Mouse (Mus musculus) MEL (cell line): ENCODE measurements around the gene Esm1. TPM values are rescaled to one million over a fixed set of nuclear protein-coding genes. Genes with fewer than 3 reads are reported as not detected.
A peak's percentile ranks its signal among the peaks of the same experiment; 100 is the strongest.

Experiments
- DNase-seq: peaks from one replicate; pipeline ENCODE4 v3.0.0; 2011; ENCODE audit warnings: low read depth, low spot score
- H3K27ac ChIP-seq: 2 replicates; pipeline ENCODE4 v1.5.1; 2012; ENCODE audit warnings: low read depth, mild to moderate bottlenecking, control low read depth, low read length, moderate library complexity; ENCODE audit not compliant: control insufficient read depth
- H3K27me3 ChIP-seq, 2 experiments: fragments of 150-350 bp in 1 of 2; sonication (generic) in 1 of 2; 2 replicates each; pipeline ENCODE4 v1.6.1; 2012; ENCODE audit warnings: low read length in 2 of 2, mild to moderate bottlenecking in 2 of 2, improper control_type of control experiment in 1 of 2, moderate library complexity in 1 of 2; ENCODE audit not compliant: insufficient read depth in 2 of 2, control insufficient read depth in 1 of 2
- H3K36me3 ChIP-seq, 2 experiments: 2 replicates each; pipeline ENCODE4 v1.6.1; 2012 to 2014; ENCODE audit warnings: low read length in 2 of 2, improper control_type of control experiment in 1 of 2, inconsistent platforms in 1 of 2, mild to moderate bottlenecking in 1 of 2; ENCODE audit not compliant: insufficient read depth in 2 of 2, control insufficient read depth in 1 of 2
- H3K4me1 ChIP-seq, 2 experiments: fragments of 150-350 bp in 1 of 2; sonication (generic) in 1 of 2; 2 replicates each; pipeline ENCODE4 v1.6.1; 2012; ENCODE audit warnings: low read length in 2 of 2, improper control_type of control experiment in 1 of 2, mild to moderate bottlenecking in 1 of 2; ENCODE audit not compliant: insufficient read depth in 2 of 2, control insufficient read depth in 1 of 2
- H3K4me3 ChIP-seq, 2 experiments: fragments of 150-350 bp in 1 of 2; sonication (generic) in 1 of 2; 2 replicates each; pipeline ENCODE4 v1.5.1; 2012; ENCODE audit warnings: low read depth in 2 of 2, low read length in 2 of 2, mild to moderate bottlenecking in 2 of 2, moderate library complexity in 2 of 2, control low read depth in 1 of 2, improper control_type of control experiment in 1 of 2; ENCODE audit not compliant: control insufficient read depth in 1 of 2, insufficient read depth in 1 of 2
- H3K79me2 ChIP-seq: 2 replicates; pipeline ENCODE4 v1.6.1; 2012; ENCODE audit warnings: mild to moderate bottlenecking, low read length, moderate library complexity; ENCODE audit not compliant: control insufficient read depth, poor library complexity, insufficient read depth
- H3K9ac ChIP-seq: 2 replicates; pipeline ENCODE4 v1.6.1; 2012; ENCODE audit warnings: low read depth, mild to moderate bottlenecking, control low read depth, low read length, moderate library complexity; ENCODE audit not compliant: control insufficient read depth, poor library complexity, severe bottlenecking
- H3K9me3 ChIP-seq: fragments of 150-350 bp; sonication (generic); replicated peaks from 2 replicates; pipeline ENCODE4 v1.6.1; 2012; ENCODE audit warnings: mild to moderate bottlenecking, low read length, improper control_type of control experiment, moderate library complexity; ENCODE audit not compliant: insufficient read depth
- CTCF ChIP-seq, 3 experiments: IDR thresholded peaks in 2 of 3; conservative IDR thresholded peaks in 1 of 3; 2 replicates each; pipeline ENCODE4 v1.5.1; 2011 to 2012; ENCODE audit warnings: low read length in 3 of 3, low read depth in 2 of 3, mild to moderate bottlenecking in 2 of 3, improper control_type of control experiment in 1 of 3, inconsistent platforms in 1 of 3, mixed read lengths in 1 of 3, moderate library complexity in 1 of 3; ENCODE audit not compliant: control insufficient read depth in 1 of 3, insufficient read depth in 1 of 3, poor library complexity in 1 of 3, severe bottlenecking in 1 of 3
- E2F4 ChIP-seq: IDR thresholded peaks from 2 replicates; pipeline ENCODE4 v1.6.1; 2011; ENCODE audit warnings: low read depth, low read length, improper control_type of control experiment, borderline replicate concordance
- ELF1 ChIP-seq: IDR thresholded peaks from 2 replicates; pipeline ENCODE4 v1.6.1; 2014; ENCODE audit warnings: low read depth, mild to moderate bottlenecking, inconsistent platforms, low read length, improper control_type of control experiment, moderate library complexity
- EP300 ChIP-seq, 2 experiments: IDR thresholded peaks; 2 replicates each; pipeline ENCODE4 v1.6.1; 2011; ENCODE audit warnings: improper control_type of control experiment in 2 of 2, low read length in 2 of 2, low read depth in 1 of 2, mild to moderate bottlenecking in 1 of 2
- GABPA ChIP-seq: IDR thresholded peaks from 2 replicates; pipeline ENCODE4 v1.6.1; 2012; ENCODE audit warnings: low read depth, mild to moderate bottlenecking, inconsistent platforms, low read length, improper control_type of control experiment, moderate library complexity
- JUND ChIP-seq: IDR thresholded peaks from 2 replicates; pipeline ENCODE4 v1.6.1; 2011; ENCODE audit warnings: low read depth, mild to moderate bottlenecking, improper control_type of control experiment, low read length
- KAT2A ChIP-seq: conservative IDR thresholded peaks from 2 replicates; pipeline ENCODE4 v1.6.1; 2012; ENCODE audit warnings: low read depth, low read length, improper control_type of control experiment, inconsistent platforms
- MAFK ChIP-seq: IDR thresholded peaks from 2 replicates; pipeline ENCODE4 v1.6.1; 2011; ENCODE audit warnings: low read depth, mild to moderate bottlenecking, low read length, improper control_type of control experiment, borderline replicate concordance
- MAZ ChIP-seq: IDR thresholded peaks from 2 replicates; pipeline ENCODE4 v1.6.1; 2012; ENCODE audit warnings: low read depth, mild to moderate bottlenecking, inconsistent platforms, low read length, improper control_type of control experiment
- MEF2A ChIP-seq: IDR thresholded peaks from 2 replicates; pipeline ENCODE4 v1.6.1; 2014; ENCODE audit warnings: low read depth, mild to moderate bottlenecking, inconsistent platforms, low read length, improper control_type of control experiment; ENCODE audit not compliant: poor library complexity, insufficient replicate concordance, severe bottlenecking; ENCODE audit errors: extremely low read depth
- MYB ChIP-seq: IDR thresholded peaks from 2 replicates; pipeline ENCODE4 v1.6.1; 2011; ENCODE audit warnings: mild to moderate bottlenecking, low read depth, low read length, improper control_type of control experiment
- NRF1 ChIP-seq: IDR thresholded peaks from 2 replicates; pipeline ENCODE4 v1.6.1; 2014; ENCODE audit warnings: low read depth, mild to moderate bottlenecking, inconsistent platforms, low read length, improper control_type of control experiment, moderate library complexity; ENCODE audit not compliant: poor library complexity, insufficient read depth, severe bottlenecking
- RAD21 ChIP-seq: IDR thresholded peaks from 2 replicates; pipeline ENCODE4 v1.6.1; 2011; ENCODE audit warnings: mild to moderate bottlenecking, low read depth, low read length, improper control_type of control experiment
- SMC3 ChIP-seq: IDR thresholded peaks from 2 replicates; pipeline ENCODE4 v1.6.1; 2011; ENCODE audit warnings: low read depth, low read length, improper control_type of control experiment
- TCF12 ChIP-seq: IDR thresholded peaks from 2 replicates; pipeline ENCODE4 v1.6.1; 2014; ENCODE audit warnings: low read depth, mild to moderate bottlenecking, inconsistent platforms, low read length, improper control_type of control experiment, moderate library complexity
- USF1 ChIP-seq: IDR thresholded peaks from 2 replicates; pipeline ENCODE4 v1.6.1; 2014; ENCODE audit warnings: low read depth, mild to moderate bottlenecking, inconsistent platforms, low read length, improper control_type of control experiment, moderate library complexity
- USF2 ChIP-seq, 2 experiments: IDR thresholded peaks; 2 replicates each; pipeline ENCODE4 v1.6.1; 2011 to 2012; ENCODE audit warnings: improper control_type of control experiment in 2 of 2, low read length in 2 of 2, borderline replicate concordance in 1 of 2, inconsistent platforms in 1 of 2, low read depth in 1 of 2, mild to moderate bottlenecking in 1 of 2; ENCODE audit not compliant: insufficient read depth in 1 of 2
- ZC3H11A ChIP-seq: IDR thresholded peaks from 2 replicates; pipeline ENCODE4 v1.6.1; 2012; ENCODE audit warnings: low read depth, mild to moderate bottlenecking, inconsistent platforms, low read length, improper control_type of control experiment
- ZKSCAN1 ChIP-seq: IDR thresholded peaks from 2 replicates; pipeline ENCODE4 v1.6.1; 2012; ENCODE audit warnings: low read depth, mild to moderate bottlenecking, inconsistent platforms, low read length, improper control_type of control experiment, moderate library complexity
- ZMIZ1 ChIP-seq: IDR thresholded peaks from 2 replicates; pipeline ENCODE4 v1.6.1; 2012; ENCODE audit warnings: low read depth, mild to moderate bottlenecking, inconsistent platforms, low read length, improper control_type of control experiment, moderate library complexity
- ZNF384 ChIP-seq: IDR thresholded peaks from 2 replicates; pipeline ENCODE4 v1.6.1; 2012; ENCODE audit warnings: low read depth, mild to moderate bottlenecking, inconsistent platforms, low read length, improper control_type of control experiment
- polyA plus RNA-seq, 2 experiments: library from polyadenylated mRNA; stranded (reverse) in 1 of 2; unstranded in 1 of 2; fragments of >175 nt in 1 of 2; fragments of >200 nt in 1 of 2; gene quantifications; 2 replicates each; pipeline versions ENCODE4 v1.2.1 to v1.2.4; 2012; ENCODE audit warnings: low replicate concordance in 2 of 2, low read depth in 1 of 2; ENCODE audit not compliant: insufficient read length in 2 of 2, insufficient read depth in 1 of 2, missing spikeins in 1 of 2
- total RNA-seq: library from RNA; depleted of rRNA; stranded (reverse); fragments of 300-350 nt; gene quantifications from 2 replicates; pipeline ENCODE4 v1.2.3, GENCODE M21; 2012; rRNA removed

Gene Esm1
- total and polyA plus RNA-seq, 3 experiments: not detected

GRCm38 (mm10) chr13:113266495-113266951 lies 57.1 kb downstream of the Esm1 start:
- Histone ChIP-seq H3K36me3 (no peaks in the 10 kb centered on the region), H3K4me3 (no peak overlapping the region), H3K9ac (no peak overlapping the region), H3K9me3 (no peaks in the 10 kb centered on the region), H3K27me3 (no peaks in the 10 kb centered on the region), H3K27ac (no peak overlapping the region), H3K4me1 (no peaks in the 10 kb centered on the region), H3K79me2 (no peaks in the 10 kb centered on the region)
- TF ChIP-seq RAD21: peak; percentile 56
- TF ChIP-seq MEF2A: no peak
- peak; percentile 51 for TF ChIP-seq SMC3
- no peak for TF ChIP-seq USF2 (IDR thresholded peaks at IDR 0.05; ENCODE audit: borderline replicate concordance in 1 of 2, insufficient read depth in 1 of 2, low read depth in 1 of 2, low read length in 2 of 2)
- TF ChIP-seq ZC3H11A: 0 out of 2 replicates have a peak, but pooled peaks have one; percentile 16
- no peak for TF ChIP-seq ZMIZ1
- TF ChIP-seq CTCF (IDR thresholded peaks at IDR 0.05 in 2 of 3, conservative IDR thresholded peaks at IDR 0.05 in 1 of 3; ENCODE audit: control insufficient read depth in 1 of 3, insufficient read depth in 1 of 3, low read depth in 2 of 3, low read length in 3 of 3, poor library complexity in 1 of 3, severe bottlenecking in 1 of 3): peak; percentile 56 to 80 (median 74)
- peak; percentile 62 for DNase-seq

GRCm38 (mm10) chr13:113267204-113267603 lies 57.7 kb downstream of the Esm1 start:
- Histone ChIP-seq H3K27ac (no peak overlapping the region), H3K4me3 (no peak overlapping the region), H3K9ac (no peak overlapping the region), H3K9me3 (no peaks in the 10 kb centered on the region), H3K4me1 (no peaks in the 10 kb centered on the region), H3K36me3 (no peaks in the 10 kb centered on the region), H3K79me2 (no peaks in the 10 kb centered on the region), H3K27me3 (no peaks in the 10 kb centered on the region)
- TF ChIP-seq JUND: no peak
- TF ChIP-seq MYB: no peak
- TF ChIP-seq MAFK: no peak
- TF ChIP-seq GABPA: no peak
- TF ChIP-seq ZKSCAN1: no peak
- TF ChIP-seq USF1: no peak
- TF ChIP-seq ZNF384: no peak
- no peak for TF ChIP-seq ELF1
- no peak for TF ChIP-seq ZC3H11A
- no peak for TF ChIP-seq EP300 (IDR thresholded peaks at IDR 0.05; ENCODE audit: low read depth in 1 of 2, low read length in 2 of 2)
- TF ChIP-seq NRF1: no peak
- TF ChIP-seq MAZ: no peak
- no peak for TF ChIP-seq KAT2A
- TF ChIP-seq E2F4: no peak
- TF ChIP-seq TCF12: no peak
- DNase-seq: no peak

Other genes with a start within 250 kb of the Esm1 start
- gene Ccno, start 221.9 kb upstream of the Esm1 start, total RNA-seq: 0.13 and 0.27 TPM in 2 replicates
- under 1 TPM in 1 of 2 experiments, not detected in 1; 0.50 TPM for gene Ccno, start 221.9 kb upstream of the Esm1 start, polyA plus RNA-seq
- gene Mcidas, start 215.8 kb upstream of the Esm1 start, total RNA-seq: not detected in 2 replicates
- gene Mcidas, start 215.8 kb upstream of the Esm1 start, polyA plus RNA-seq: not detected
- not detected in 2 replicates for gene Cdc20b, start 174.5 kb upstream of the Esm1 start, total RNA-seq
- gene Cdc20b, start 174.5 kb upstream of the Esm1 start, polyA plus RNA-seq: not detected
- not detected in 2 replicates for gene Gpx8, start 163.2 kb upstream of the Esm1 start, total RNA-seq
- gene Gpx8, start 163.2 kb upstream of the Esm1 start, polyA plus RNA-seq: not detected
- not detected in 2 replicates for gene Gzma, start 108.7 kb upstream of the Esm1 start, total RNA-seq
- not detected for gene Gzma, start 108.7 kb upstream of the Esm1 start, polyA plus RNA-seq
- gene Gzmk, start 16.2 kb downstream of the Esm1 start, total RNA-seq: not detected in 2 replicates
- not detected for gene Gzmk, start 16.2 kb downstream of the Esm1 start, polyA plus RNA-seq
- gene BC067074, start 83.5 kb downstream of the Esm1 start, total RNA-seq: not detected in 2 replicates
- gene BC067074, start 83.5 kb downstream of the Esm1 start, polyA plus RNA-seq: not detected